Mouse (Mus musculus): Measurements from ENCODE around the gene Gm14180. TPM values are rescaled to one million over a fixed set of nuclear protein-coding genes. Genes with fewer than 3 reads are reported as not detected.
"Not testable (repeated sequence)": the region's sequence is repeated elsewhere in the genome, so short reads cannot be mapped to it uniquely, and the experiment has no call there.

Gm14180 gene
- not detected in 2 replicates for polyA plus RNA-seq (2012; rRNA removed)

DNA sequence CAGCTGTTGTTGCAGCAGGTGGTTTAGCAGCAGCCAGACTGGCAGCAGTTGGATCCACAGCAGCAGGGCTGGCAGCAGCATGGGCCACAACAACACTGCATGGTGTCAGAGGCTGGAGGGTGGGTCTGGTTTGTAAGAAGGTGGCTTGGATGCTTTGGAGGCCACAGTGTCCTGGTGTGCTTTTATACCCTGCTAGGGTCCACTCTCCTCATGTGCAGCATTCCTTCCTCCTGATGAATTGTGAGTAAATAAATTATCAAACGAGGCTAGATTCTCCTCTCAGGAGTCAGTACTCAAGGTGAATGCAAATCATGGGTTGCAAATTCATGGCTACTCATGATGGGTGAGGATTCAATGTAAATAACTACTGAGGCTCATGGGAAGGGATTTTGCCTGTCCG is at the start of gene Gm14180:
Gene Gm14180, minus strand, starts transcription at position 101 of the 400 bp plus-strand sequence.
- 57% methylated on average over 2 of the region's 2 CpGs for WGBS

DNA sequence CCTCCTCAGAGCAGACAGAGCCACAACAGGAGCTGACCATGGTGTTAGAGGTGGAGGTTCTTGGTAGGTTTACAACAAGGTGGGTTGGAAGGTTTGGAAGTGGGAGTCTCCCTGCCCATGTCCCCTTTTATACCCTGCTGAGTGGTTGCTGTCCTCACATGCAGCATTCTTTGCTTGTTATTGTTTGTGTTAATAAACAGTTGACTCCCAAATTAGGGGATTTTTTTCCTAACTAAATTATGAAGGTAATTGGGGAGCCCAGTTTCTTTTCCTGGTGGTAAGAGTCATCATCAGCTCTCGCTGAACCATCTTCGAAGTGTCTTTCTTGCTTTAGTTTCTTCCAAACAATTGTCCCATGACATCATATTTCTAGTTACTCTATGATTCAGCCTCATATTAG is 46.5 kb upstream of the Gm14180 start, which contains the start of gene Krtap4-8:
Gene Krtap4-8, minus strand, starts transcription at position 101 of the 400 bp plus-strand sequence.
- 97% methylated on average over 2 of the region's 2 CpGs for WGBS

More for the DNA sequence above, at the start of gene Gm14180:
- DNase-seq (ENCODE audit: low read depth, low spot score), result no peak

DNA sequence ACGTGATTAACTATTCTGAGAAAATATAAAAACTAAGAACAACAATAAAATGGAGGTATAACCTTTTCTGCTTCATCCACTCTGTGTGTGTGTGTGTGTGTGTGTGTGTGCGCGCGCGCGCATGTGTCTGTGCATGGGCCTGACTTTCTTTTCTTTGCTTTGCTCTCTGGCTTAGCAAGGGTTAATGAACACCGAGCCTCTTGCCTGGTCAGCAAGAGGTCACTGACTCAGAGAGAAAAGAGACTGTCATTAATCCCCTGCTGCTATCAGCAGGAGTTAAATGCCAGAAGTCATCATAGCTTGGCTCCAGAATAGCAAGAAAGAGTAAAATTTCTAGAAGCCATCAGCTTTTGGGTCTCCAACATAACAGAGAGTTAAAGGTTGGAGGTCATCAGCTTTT is 44.3 kb upstream of the Gm14180 start:
- 68% methylated on average over 7 of the region's 7 CpGs for WGBS
- DNase-seq (ENCODE audit: low read depth, low spot score), result no peak

More for the DNA sequence above, 46.5 kb upstream of the Gm14180 start, which contains the start of gene Krtap4-8:
- DNase-seq (ENCODE audit: low read depth, low spot score), result no peak

DNA sequence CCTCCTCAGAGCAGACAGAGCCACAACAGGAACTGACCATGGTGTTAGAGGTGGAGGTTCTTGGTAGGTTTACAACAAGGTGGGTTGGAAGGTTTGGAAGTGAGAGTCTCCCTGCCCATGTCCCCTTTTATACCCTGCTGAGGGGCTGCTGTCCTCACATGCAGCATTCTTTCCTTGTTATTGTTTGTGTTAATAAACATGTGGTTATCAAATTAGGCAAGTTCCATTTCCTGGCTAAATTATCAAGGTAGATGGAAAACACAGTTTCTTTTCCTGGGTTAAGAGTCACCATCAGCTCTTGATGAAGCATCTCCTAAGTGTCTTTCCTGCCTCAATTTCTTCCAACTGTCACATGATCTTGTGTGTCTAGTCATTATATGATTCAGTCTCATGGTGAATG is 38.7 kb upstream of the Gm14180 start, which contains the start of gene Gm11595:
Gene Gm11595, minus strand, starts transcription at position 101 of the 400 bp plus-strand sequence.
- not testable (repeated sequence) for DNase-seq (ENCODE audit: low read depth, low spot score)

DNA sequence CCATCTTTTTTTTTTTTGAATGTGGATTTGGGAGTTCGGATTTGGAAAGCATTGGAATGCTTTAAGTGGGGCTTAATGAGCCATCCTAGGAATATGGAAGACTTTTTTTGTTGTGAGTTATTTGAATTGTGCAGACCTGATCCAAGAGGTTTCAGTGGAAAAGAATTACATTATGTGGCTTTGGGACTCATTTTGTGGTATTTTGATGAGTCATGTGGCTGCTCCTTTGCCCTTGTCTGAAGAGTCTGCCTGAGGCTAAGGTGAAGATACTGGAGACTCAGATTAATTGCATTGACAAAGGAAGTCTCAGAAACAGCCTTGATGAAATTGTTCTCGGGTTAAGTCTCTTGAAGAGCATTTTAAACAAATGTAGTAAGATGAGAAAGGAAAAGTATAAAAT is 34.3 kb upstream of the Gm14180 start:
- WGBS, result 76% methylated on average over 2 of the region's 2 CpGs
- DNase-seq (ENCODE audit: low read depth, low spot score), result no peak

DNA sequence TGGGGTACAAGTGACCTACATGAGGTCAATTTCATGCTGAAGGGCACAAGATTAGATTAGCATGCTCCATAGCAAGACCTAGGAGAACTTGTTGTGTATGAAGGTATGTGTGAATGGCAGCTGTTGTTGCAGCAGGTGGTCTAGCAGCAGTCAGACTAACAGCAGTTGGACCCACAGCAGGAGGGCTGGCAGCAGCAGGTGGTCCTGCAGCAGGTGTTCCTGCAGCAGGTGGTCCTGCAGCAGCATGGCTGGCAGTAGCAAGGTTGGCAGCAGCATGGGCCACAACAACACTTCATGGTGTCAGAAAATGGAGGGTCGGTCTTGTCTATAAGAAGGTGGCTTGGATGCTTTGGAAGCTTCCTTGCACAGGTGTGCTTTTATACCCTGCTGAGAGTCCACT is 24.8 kb upstream of the Gm14180 start:
- WGBS, result 90% methylated on average over 1 of the region's 1 CpGs
- no peak for DNase-seq (ENCODE audit: low read depth, low spot score)

DNA sequence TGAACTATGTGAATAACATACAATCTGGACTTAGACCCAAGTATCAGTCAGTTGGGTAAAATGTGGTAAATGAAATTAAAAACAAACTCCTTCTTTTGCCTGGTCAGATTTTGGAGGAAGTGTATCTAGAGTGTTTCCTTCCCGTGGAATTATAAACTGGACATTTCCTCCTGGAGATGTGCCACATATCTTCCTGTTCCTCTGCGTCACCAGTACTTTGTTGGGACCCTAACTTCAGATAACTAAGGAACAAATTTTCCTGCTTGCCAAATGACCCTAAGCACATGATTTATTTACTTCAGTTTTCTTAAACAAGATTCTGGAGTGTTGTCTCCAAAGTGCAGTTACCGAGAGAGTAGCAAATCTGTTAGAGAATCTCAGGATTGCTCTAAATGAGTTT is 9.9 kb upstream of the Gm14180 start:
- no peak for DNase-seq (ENCODE audit: low read depth, low spot score)
- WGBS, result 74% methylated on average over 3 of the region's 3 CpGs

DNA sequence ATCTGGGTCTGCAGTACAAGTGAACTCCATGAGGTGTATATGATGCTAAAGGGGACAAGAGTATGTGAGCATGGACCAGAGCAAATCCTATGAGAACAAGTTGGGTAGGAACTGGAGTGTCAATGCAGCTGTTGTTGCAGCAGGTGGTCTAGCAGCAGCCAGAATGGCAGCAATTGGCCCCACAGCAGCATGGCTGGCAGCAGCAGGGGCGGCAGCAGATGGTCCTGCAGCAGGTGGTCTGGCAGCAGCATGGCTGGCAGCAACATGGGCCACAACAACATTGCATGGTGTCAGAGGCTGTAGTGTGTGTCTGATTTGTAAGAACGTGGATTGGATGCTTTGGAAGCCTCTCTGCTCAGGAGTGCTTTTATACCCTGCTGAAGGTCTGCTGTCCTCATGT is 10.0 kb downstream of the Gm14180 start:
- 83% methylated on average over 2 of the region's 2 CpGs for WGBS
- no peak for DNase-seq (ENCODE audit: low read depth, low spot score)

DNA sequence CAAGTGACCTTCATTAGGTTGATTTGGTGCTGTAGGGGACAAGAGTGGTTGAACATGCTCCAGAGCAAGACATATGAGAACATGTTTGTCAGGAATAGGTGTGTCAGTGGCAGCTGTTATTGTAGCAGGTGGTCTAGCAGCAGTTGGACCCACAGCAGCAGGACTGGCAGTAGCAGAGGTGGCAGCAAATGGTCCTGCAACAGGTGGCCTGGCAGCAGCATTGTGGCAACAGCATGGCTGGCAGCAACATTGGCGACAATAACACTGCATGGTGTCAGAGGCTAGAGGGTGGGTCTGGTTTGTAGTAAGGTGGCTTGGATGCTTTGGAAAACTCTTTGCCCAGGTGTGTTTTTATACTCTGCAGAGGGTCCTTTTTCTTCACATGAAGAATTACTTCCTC is 15.3 kb downstream of the Gm14180 start:
- WGBS, result 91% methylated on average over 1 of the region's 1 CpGs
- no peak for DNase-seq (ENCODE audit: low read depth, low spot score)

DNA sequence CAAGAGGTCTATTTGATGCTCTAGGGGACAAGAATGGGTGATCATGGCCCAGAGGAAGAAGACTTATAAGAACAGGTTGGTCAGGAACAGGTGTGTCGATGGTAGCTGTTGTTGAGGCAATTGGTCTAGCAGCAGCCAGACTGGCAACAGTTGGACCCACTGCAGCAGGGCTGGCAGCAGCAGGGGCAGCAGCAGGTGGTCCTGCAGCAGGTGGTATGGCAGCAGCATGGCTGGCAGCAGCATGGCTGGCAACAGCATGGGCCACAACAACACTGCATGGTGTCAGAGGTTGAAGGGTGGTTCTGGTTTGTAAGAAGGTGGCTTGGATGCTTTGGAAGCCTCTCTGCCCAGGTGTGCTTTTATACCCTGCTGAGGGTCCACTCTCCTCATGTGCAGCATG is 43.6 kb downstream of the Gm14180 start, which contains the start of gene Gm14190:
Gene Gm14190, minus strand, starts transcription at position 278 of the 400 bp plus-strand sequence.
- DNase-seq (ENCODE audit: low read depth, low spot score), result no peak
- WGBS, result 82% methylated on average over 1 of the region's 1 CpGs

DNA sequence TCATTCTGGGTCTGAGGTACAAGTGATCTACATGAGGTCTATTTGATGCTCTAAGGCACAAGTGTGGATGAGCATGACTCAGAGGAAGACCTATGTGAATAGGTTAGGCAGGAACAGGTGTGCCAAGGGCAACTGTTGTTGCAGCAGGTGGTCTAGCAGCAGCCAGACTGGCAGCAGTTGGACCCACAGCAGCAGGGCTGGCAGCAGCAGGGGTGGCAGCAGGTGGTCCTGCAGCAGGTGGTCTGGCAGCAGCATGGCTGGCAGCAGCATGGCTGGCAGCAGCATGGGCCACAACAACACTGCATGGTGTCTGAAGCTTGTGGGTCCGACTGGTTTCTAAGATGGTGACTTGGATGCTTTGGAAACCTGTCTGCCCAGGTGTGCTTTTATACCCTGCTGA is 48.9 kb downstream of the Gm14180 start:
- 85% methylated on average over 1 of the region's 1 CpGs for WGBS
- DNase-seq (ENCODE audit: low read depth, low spot score), result not testable (repeated sequence)

Other genes with a start within 250 kb of the Gm14180 start
- gene Krt23, start 241.2 kb downstream of the Gm14180 start, polyA plus RNA-seq (2012; rRNA removed), result 1.0 and 2.8 TPM in 2 replicates
- not detected in 2 replicates for gene Krt39, start 213.0 kb downstream of the Gm14180 start, polyA plus RNA-seq (2012; rRNA removed)
- not detected in 2 replicates for gene Krt40, start 191.1 kb downstream of the Gm14180 start, polyA plus RNA-seq (2012; rRNA removed)
- not detected in 2 replicates for gene Krtap3-3, start 183.4 kb downstream of the Gm14180 start, polyA plus RNA-seq (2012; rRNA removed)
- not detected in 2 replicates for gene Krtap3-2, start 177.4 kb downstream of the Gm14180 start, polyA plus RNA-seq (2012; rRNA removed)
- not detected in 2 replicates for gene Gm11939, start 174.8 kb downstream of the Gm14180 start, polyA plus RNA-seq (2012; rRNA removed)
- gene Krtap3-1, start 167.7 kb downstream of the Gm14180 start, polyA plus RNA-seq (2012; rRNA removed), result 0.30 and 0.55 TPM in 2 replicates
- not detected in 2 replicates for gene Krtap1-5, start 153.3 kb downstream of the Gm14180 start, polyA plus RNA-seq (2012; rRNA removed)
- gene Krtap1-4, start 150.6 kb downstream of the Gm14180 start, polyA plus RNA-seq (2012; rRNA removed), result not detected in 2 replicates
- gene Krtap1-3, start 143.0 kb downstream of the Gm14180 start, polyA plus RNA-seq (2012; rRNA removed), result not detected in 2 replicates
- not detected in 2 replicates for gene Krtap9-3, start 136.2 kb downstream of the Gm14180 start, polyA plus RNA-seq (2012; rRNA removed)
- gene Gm11938, start 131.0 kb downstream of the Gm14180 start, polyA plus RNA-seq (2012; rRNA removed), result 0.21 TPM in 1 of 2 replicates, not detected in the other
- gene Gm11937, start 124.1 kb downstream of the Gm14180 start, polyA plus RNA-seq (2012; rRNA removed), result not detected in 2 replicates
- gene Krtap2-4, start 119.4 kb downstream of the Gm14180 start, polyA plus RNA-seq (2012; rRNA removed), result 0.22 TPM in 1 of 2 replicates, not detected in the other
- 0.26 TPM in 1 of 2 replicates, not detected in the other for gene Gm11562, start 113.9 kb downstream of the Gm14180 start, polyA plus RNA-seq (2012; rRNA removed)
- gene Krtap4-1, start 106.1 kb downstream of the Gm14180 start, polyA plus RNA-seq (2012; rRNA removed), result not detected in 2 replicates
- not detected in 2 replicates for gene Krtap4-2, start 99.2 kb downstream of the Gm14180 start, polyA plus RNA-seq (2012; rRNA removed)
- not detected in 2 replicates for gene Krtap4-7, start 90.2 kb downstream of the Gm14180 start, polyA plus RNA-seq (2012; rRNA removed)
- gene Gm11555, start 84.1 kb downstream of the Gm14180 start, polyA plus RNA-seq (2012; rRNA removed), result not detected in 2 replicates
- not detected in 2 replicates for gene Gm11563, start 75.3 kb downstream of the Gm14180 start, polyA plus RNA-seq (2012; rRNA removed)
- gene Krtap4-6, start 68.3 kb downstream of the Gm14180 start, polyA plus RNA-seq (2012; rRNA removed), result not detected in 2 replicates
- not detected in 2 replicates for gene Gm14190, start 43.5 kb downstream of the Gm14180 start, polyA plus RNA-seq (2012; rRNA removed)
- not detected in 2 replicates for gene Gm11595, start 38.6 kb upstream of the Gm14180 start, polyA plus RNA-seq (2012; rRNA removed)
- not detected in 2 replicates for gene Krtap4-8, start 46.4 kb upstream of the Gm14180 start, polyA plus RNA-seq (2012; rRNA removed)
- not detected in 2 replicates for gene Krtap4-9, start 50.9 kb upstream of the Gm14180 start, polyA plus RNA-seq (2012; rRNA removed)
- gene Gm11596, start 59.2 kb upstream of the Gm14180 start, polyA plus RNA-seq (2012; rRNA removed), result not detected in 2 replicates
- gene Gm11569, start 64.6 kb upstream of the Gm14180 start, polyA plus RNA-seq (2012; rRNA removed), result not detected in 2 replicates
- gene Gm11554, start 70.2 kb upstream of the Gm14180 start, polyA plus RNA-seq (2012; rRNA removed), result not detected in 2 replicates
- not detected in 2 replicates for gene Krtap4-13, start 75.6 kb upstream of the Gm14180 start, polyA plus RNA-seq (2012; rRNA removed)
- not detected in 2 replicates for gene Gm11564, start 81.4 kb upstream of the Gm14180 start, polyA plus RNA-seq (2012; rRNA removed)
- gene 2300003K06Rik, start 103.8 kb upstream of the Gm14180 start, polyA plus RNA-seq (2012; rRNA removed), result not detected in 2 replicates
- 0.11 and 0.33 TPM in 2 replicates for gene Krtap4-16, start 117.3 kb upstream of the Gm14180 start, polyA plus RNA-seq (2012; rRNA removed)
- gene Gm11568, start 123.6 kb upstream of the Gm14180 start, polyA plus RNA-seq (2012; rRNA removed), result not detected in 2 replicates
- gene Gm11559, start 130.2 kb upstream of the Gm14180 start, polyA plus RNA-seq (2012; rRNA removed), result not detected in 2 replicates
- gene Krtap9-1, start 139.1 kb upstream of the Gm14180 start, polyA plus RNA-seq (2012; rRNA removed), result not detected in 2 replicates
- not detected in 2 replicates for gene Gm11567, start 144.9 kb upstream of the Gm14180 start, polyA plus RNA-seq (2012; rRNA removed)
- not detected in 2 replicates for gene Krtap31-1, start 173.6 kb upstream of the Gm14180 start, polyA plus RNA-seq (2012; rRNA removed)
- gene Gm11565, start 180.5 kb upstream of the Gm14180 start, polyA plus RNA-seq (2012; rRNA removed), result not detected in 2 replicates
- not detected in 2 replicates for gene Krtap31-2, start 202.0 kb upstream of the Gm14180 start, polyA plus RNA-seq (2012; rRNA removed)
- gene Krtap9-5, start 214.2 kb upstream of the Gm14180 start, polyA plus RNA-seq (2012; rRNA removed), result not detected in 2 replicates
- gene Krtap29-1, start 244.8 kb upstream of the Gm14180 start, polyA plus RNA-seq (2012; rRNA removed), result not detected in 2 replicates

All from large intestine, adult 2 months (tissue).